ENCODE assay signal across 11 mouse cellular contexts in genomic region chr7:34752151-34752762, GRCm38 (mm10).
A peak's percentile ranks its signal among the peaks of the same experiment; 100 is the strongest.
DNase-seq lines count a peak whose midpoint lies in the region; ATAC-seq lines count a peak whose summit lies in the region.
"Had no signal": no experiment of that assay in that cellular context is flagged by ENCODE, and none has a peak within 500 bp of the region (broad histone marks: within the 10 kb centered on the region; RNA-seq: fewer than 3 reads in every experiment).

No protein-coding gene starts in this region.

- no peak for ATAC-seq in hindbrain, embryonic 16.5 days
- ATAC-seq in forebrain, embryonic 13.5 days, result no peak
- ATAC-seq: forebrain, embryonic 15.5 days had no signal

- no peak overlapping the region for H3K4me2 ChIP-seq in hindbrain, embryonic 16.5 days (ENCODE audit: low read length)
- H3K4me2 ChIP-seq in forebrain, embryonic 13.5 days, result no peak overlapping the region

- no peaks in the 10 kb centered on the region for H3K27me3 ChIP-seq in hindbrain, embryonic 10.5 days (ENCODE audit: insufficient read depth, poor library complexity, severe bottlenecking)
- no peaks in the 10 kb centered on the region for H3K27me3 ChIP-seq in hindbrain, embryonic 16.5 days (replicated peaks; ENCODE audit: control insufficient read depth, insufficient read depth, low read length)
- H3K27me3 ChIP-seq in forebrain, embryonic 13.5 days, result no peaks in the 10 kb centered on the region
- H3K27me3 ChIP-seq: forebrain, embryonic 15.5 days had no signal

- 42% methylated on average over 10 of the region's 10 CpGs for WGBS in hindbrain, embryonic 10.5 days
- 34% methylated on average over 10 of the region's 10 CpGs for WGBS in hindbrain, embryonic 16.5 days
- 52% methylated on average over 10 of the region's 10 CpGs for WGBS in forebrain, embryonic 13.5 days

- no peaks in the 10 kb centered on the region for H3K9me3 ChIP-seq in hindbrain, embryonic 10.5 days
- no peaks in the 10 kb centered on the region for H3K9me3 ChIP-seq in hindbrain, embryonic 16.5 days (ENCODE audit: control insufficient read depth, low read length)
- peaks cover 3% of the 10 kb centered on the region for H3K9me3 ChIP-seq in forebrain, embryonic 13.5 days (replicated peaks)
- H3K9me3 ChIP-seq: forebrain, embryonic 15.5 days had no signal

- no peaks in the 10 kb centered on the region for H3K36me3 ChIP-seq in hindbrain, embryonic 10.5 days
- H3K36me3 ChIP-seq in hindbrain, embryonic 16.5 days (ENCODE audit: control insufficient read depth, insufficient read depth, low read length), result no peaks in the 10 kb centered on the region
- no peaks in the 10 kb centered on the region for H3K36me3 ChIP-seq in forebrain, embryonic 13.5 days (ENCODE audit: poor library complexity, severe bottlenecking)
- H3K36me3 ChIP-seq: forebrain, embryonic 15.5 days had no signal

- peaks cover 51% of the 10 kb centered on the region for H3K4me1 ChIP-seq in hindbrain, embryonic 10.5 days (replicated peaks)
- H3K4me1 ChIP-seq in hindbrain, embryonic 16.5 days (ENCODE audit: control insufficient read depth, insufficient read depth, low read depth, low read length), result peaks cover 14% of the 10 kb centered on the region
- peaks cover 28% of the 10 kb centered on the region for H3K4me1 ChIP-seq in forebrain, embryonic 13.5 days

- no peak overlapping the region for H3K9ac ChIP-seq in hindbrain, embryonic 16.5 days (ENCODE audit: low read depth, low read length)
- H3K9ac ChIP-seq in forebrain, embryonic 13.5 days, result no peak overlapping the region
- H3K9ac ChIP-seq: forebrain, embryonic 15.5 days had no signal

- DNase-seq in hindbrain, embryonic 10.5 days (ENCODE audit: low spot score), result peak; percentile 53
- peak; percentile 48 for DNase-seq in forelimb bud, embryonic 11.5 days (ENCODE audit: low read depth, low spot score)
- DNase-seq in kidney, adult 18-20 months, result peak; percentile 13
- DNase-seq in lung, postnatal 25 days (ENCODE audit: low spot score), result peak; percentile 56
- DNase-seq in spleen, postnatal 14 days (ENCODE audit: low spot score in 2 of 2), result no peak
- no peak for DNase-seq in thymus, postnatal 4 days
- DNase-seq: cerebellum, adult 11 months had no signal

- H3K27ac ChIP-seq in hindbrain, embryonic 10.5 days, result peak overlapping the region; percentile 78
- no peak overlapping the region for H3K27ac ChIP-seq in hindbrain, embryonic 16.5 days (ENCODE audit: low read depth, low read length)
- no peak overlapping the region for H3K27ac ChIP-seq in forebrain, embryonic 13.5 days
- H3K27ac ChIP-seq: forebrain, embryonic 15.5 days; macrophage had no signal

- H3K4me3 ChIP-seq in hindbrain, embryonic 10.5 days, result no peak overlapping the region; the same call in 1 of the 2 replicates
- no peak overlapping the region for H3K4me3 ChIP-seq in hindbrain, embryonic 16.5 days (ENCODE audit: low read length)
- no peak overlapping the region for H3K4me3 ChIP-seq in forebrain, embryonic 13.5 days
- H3K4me3 ChIP-seq: forebrain, embryonic 15.5 days had no signal

Comparison
In these comparisons a context has a peak if more than half of its experiments do, and no peak if none do; other contexts are left out.
1. DNase-seq: peak in hindbrain, embryonic 10.5 days (single experiment), forelimb bud, embryonic 11.5 days (single experiment), kidney, adult 18-20 months (single experiment) and lung, postnatal 25 days (single experiment); none in spleen, postnatal 14 days (0 of 2) and thymus, postnatal 4 days (single experiment).